In genomic region chr13:119789851-119790717, GRCm38 (mm10) we compare ENCODE assay signal across 8 mouse cellular contexts. TPM values are rescaled to one million over a fixed set of nuclear protein-coding genes. Genes with fewer than 3 reads are reported as not detected.
DNase-seq lines count a peak whose midpoint lies in the region; ATAC-seq and TF ChIP-seq lines count a peak whose summit lies in the region.

No protein-coding gene starts in this region.

- peak overlapping the region; percentile 89 for H3K9ac ChIP-seq in midbrain, embryonic 11.5 days (ENCODE audit: low read length)

- TF ChIP-seq POLR2A in spleen, adult 2 months (IDR thresholded peaks at IDR 0.05; ENCODE audit: low read depth, low read length), result no peak

- no peaks in the 10 kb centered on the region for H3K9me3 ChIP-seq in embryonic facial prominence, embryonic 10.5 days
- H3K9me3 ChIP-seq in limb, embryonic 10.5 days (replicated peaks), result no peaks in the 10 kb centered on the region
- no peaks in the 10 kb centered on the region for H3K9me3 ChIP-seq in midbrain, embryonic 11.5 days (ENCODE audit: control insufficient read depth, low read length)

- peak overlapping the region; percentile 46 for H3K4me2 ChIP-seq in midbrain, embryonic 11.5 days

- TF ChIP-seq CTCF in spleen, adult 2 months (IDR thresholded peaks at IDR 0.05; ENCODE audit: extremely low read depth, insufficient read depth, insufficient read length, insufficient replicate concordance), result no peak

- H3K27me3 ChIP-seq in embryonic facial prominence, embryonic 10.5 days (replicated peaks; ENCODE audit: low read depth, poor library complexity, severe bottlenecking), result no peaks in the 10 kb centered on the region
- no peaks in the 10 kb centered on the region for H3K27me3 ChIP-seq in limb, embryonic 10.5 days (ENCODE audit: low read depth, poor library complexity, severe bottlenecking)
- no peaks in the 10 kb centered on the region for H3K27me3 ChIP-seq in midbrain, embryonic 11.5 days (ENCODE audit: control insufficient read depth, insufficient read depth, low read length)
- no peaks in the 10 kb centered on the region for H3K27me3 ChIP-seq in spleen, adult 2 months (ENCODE audit: control insufficient read depth, insufficient read depth, low read length)

- ATAC-seq in granulocyte monocyte progenitor cell, adult 5-6 weeks (replicated peaks; ENCODE audit: poor library complexity, severe bottlenecking), result peak; percentile 40
- peak; percentile 75 for ATAC-seq in midbrain, embryonic 11.5 days (ENCODE audit: low FRiP score)

- DNase-seq in 3134 (ENCODE audit: extremely low read depth, insufficient read length, low spot score), result peak; percentile 68
- DNase-seq in adrenal gland, postnatal 14 days, result peak; percentile 80
- peak; percentile 49 for DNase-seq in embryonic facial prominence, embryonic 10.5 days (ENCODE audit: low spot score)
- peak; percentile 28 for DNase-seq in kidney, adult 11 months
- DNase-seq in limb, embryonic 10.5 days (ENCODE audit: low spot score), result peak; percentile 51
- peak; percentile 95 for DNase-seq in midbrain, embryonic 11.5 days (ENCODE audit: low spot score, missing footprints)
- peak in 1 of 2 experiments; percentile 12 for DNase-seq in spleen, adult 2 months (ENCODE audit: low read depth in 1 of 2, low spot score in 2 of 2)

- WGBS in embryonic facial prominence, embryonic 10.5 days, result 1% methylated on average over 66 of the region's 66 CpGs
- 2% methylated on average over 47 of the region's 66 CpGs for WGBS in limb, embryonic 10.5 days
- WGBS in midbrain, embryonic 11.5 days, result 2% methylated on average over 44 of the region's 66 CpGs
- WGBS in spleen, adult 2 months, result under 1% methylated on average over 57 of the region's 66 CpGs

- peak overlapping the region; percentile 90 for H3K4me3 ChIP-seq in embryonic facial prominence, embryonic 10.5 days
- peak overlapping the region; percentile 86 for H3K4me3 ChIP-seq in limb, embryonic 10.5 days
- peak overlapping the region; percentile 85 for H3K4me3 ChIP-seq in midbrain, embryonic 11.5 days (ENCODE audit: low read depth, low read length)
- peak overlapping the region; percentile 75 for H3K4me3 ChIP-seq in spleen, adult 2 months (ENCODE audit: extremely low read depth, insufficient read depth, insufficient read length)

- H3K36me3 ChIP-seq in embryonic facial prominence, embryonic 10.5 days (replicated peaks), result peaks cover 43% of the 10 kb centered on the region
- peaks cover 39% of the 10 kb centered on the region for H3K36me3 ChIP-seq in limb, embryonic 10.5 days
- H3K36me3 ChIP-seq in midbrain, embryonic 11.5 days (ENCODE audit: control insufficient read depth, insufficient read depth, low read length), result peaks cover 9% of the 10 kb centered on the region
- peaks cover 9% of the 10 kb centered on the region; the same call in 1 of the 2 replicates for H3K36me3 ChIP-seq in spleen, adult 2 months (ENCODE audit: control insufficient read depth, insufficient read depth, low read length)

- H3K27ac ChIP-seq in embryonic facial prominence, embryonic 10.5 days (replicated peaks), result peak overlapping the region; percentile 97
- H3K27ac ChIP-seq in limb, embryonic 10.5 days, result peak overlapping the region; percentile 98
- H3K27ac ChIP-seq in midbrain, embryonic 11.5 days (ENCODE audit: low read depth, low read length), result peak overlapping the region; percentile 89
- H3K27ac ChIP-seq in spleen, adult 2 months (ENCODE audit: insufficient read depth, low read length), result peak overlapping the region; percentile 89

- peaks cover 13% of the 10 kb centered on the region for H3K4me1 ChIP-seq in embryonic facial prominence, embryonic 10.5 days
- peaks cover 14% of the 10 kb centered on the region for H3K4me1 ChIP-seq in limb, embryonic 10.5 days
- peaks cover 15% of the 10 kb centered on the region for H3K4me1 ChIP-seq in midbrain, embryonic 11.5 days (ENCODE audit: control insufficient read depth, insufficient read depth, low read length)
- H3K4me1 ChIP-seq in spleen, adult 2 months (ENCODE audit: control insufficient read depth, insufficient read depth, insufficient read length), result peaks cover 5% of the 10 kb centered on the region; the same call in 1 of the 2 replicates

RNA-seq across cellular contexts. Expression of gene Zfp131, which starts 0.6 kb away (rescaled TPM):
- total RNA-seq in adrenal gland, postnatal 14 days (2021), result 39.4 and 39.8 TPM in 2 replicates
- 40.8 and 45.1 TPM in 2 replicates for polyA plus RNA-seq in embryonic facial prominence, embryonic 10.5 days (2016; fragmentation: Nextera tagmentation; extraction: Ambion mirVana)
- total RNA-seq in granulocyte monocyte progenitor cell, adult 5-6 weeks (2014; fragmentation: Nextera tagmentation), result 49.3 and 60.3 TPM in 2 replicates
- total RNA-seq in granulocyte monocyte progenitor cell, adult 5-6 weeks (2017), result 64.4 and 64.8 TPM in 2 replicates
- 41.6 and 45.1 TPM in 2 replicates for polyA plus RNA-seq in limb, embryonic 10.5 days (2016; fragmentation: Nextera tagmentation; extraction: Ambion mirVana)
- 44.2 and 49.4 TPM in 2 replicates for polyA plus RNA-seq in midbrain, embryonic 11.5 days (2014; fragmentation: Nextera tagmentation; extraction: Ambion mirVana)
- 6.1 and 8.2 TPM in 2 replicates for polyA plus RNA-seq in spleen, adult 2 months (2012; rRNA removed)

RNA-seq across cellular contexts. Expression of gene Nim1k, which starts 34.4 kb away (rescaled TPM):
- total RNA-seq in adrenal gland, postnatal 14 days (2021), result 2.9 and 3.0 TPM in 2 replicates
- polyA plus RNA-seq in embryonic facial prominence, embryonic 10.5 days (2016; fragmentation: Nextera tagmentation; extraction: Ambion mirVana), result 1.2 and 1.7 TPM in 2 replicates
- total RNA-seq in granulocyte monocyte progenitor cell, adult 5-6 weeks (2014; fragmentation: Nextera tagmentation), result 0.30 and 0.83 TPM in 2 replicates
- 0.26 and 0.88 TPM in 2 replicates for total RNA-seq in granulocyte monocyte progenitor cell, adult 5-6 weeks (2017)
- 1.6 and 1.7 TPM in 2 replicates for polyA plus RNA-seq in limb, embryonic 10.5 days (2016; fragmentation: Nextera tagmentation; extraction: Ambion mirVana)
- 1.9 and 2.4 TPM in 2 replicates for polyA plus RNA-seq in midbrain, embryonic 11.5 days (2014; fragmentation: Nextera tagmentation; extraction: Ambion mirVana)
- 0.06 and 0.11 TPM in 2 replicates for polyA plus RNA-seq in spleen, adult 2 months (2012; rRNA removed)

RNA-seq across cellular contexts. Expression of gene AF067063, which starts 39.9 kb away (rescaled TPM):
- total RNA-seq in adrenal gland, postnatal 14 days (2021), result not detected in 2 replicates
- not detected in 2 replicates for polyA plus RNA-seq in embryonic facial prominence, embryonic 10.5 days (2016; fragmentation: Nextera tagmentation; extraction: Ambion mirVana)
- not detected in 2 replicates for total RNA-seq in granulocyte monocyte progenitor cell, adult 5-6 weeks (2014; fragmentation: Nextera tagmentation)
- total RNA-seq in granulocyte monocyte progenitor cell, adult 5-6 weeks (2017), result not detected in 2 replicates
- polyA plus RNA-seq in limb, embryonic 10.5 days (2016; fragmentation: Nextera tagmentation; extraction: Ambion mirVana), result not detected in 2 replicates
- polyA plus RNA-seq in midbrain, embryonic 11.5 days (2014; fragmentation: Nextera tagmentation; extraction: Ambion mirVana), result not detected in 2 replicates
- not detected in 2 replicates for polyA plus RNA-seq in spleen, adult 2 months (2012; rRNA removed)

RNA-seq across cellular contexts. Expression of gene D13Ertd608e, which starts 45.7 kb away (rescaled TPM):
- not detected in 2 replicates for total RNA-seq in adrenal gland, postnatal 14 days (2021)
- not detected in 2 replicates for polyA plus RNA-seq in embryonic facial prominence, embryonic 10.5 days (2016; fragmentation: Nextera tagmentation; extraction: Ambion mirVana)
- not detected in 2 replicates for total RNA-seq in granulocyte monocyte progenitor cell, adult 5-6 weeks (2014; fragmentation: Nextera tagmentation)
- not detected in 2 replicates for total RNA-seq in granulocyte monocyte progenitor cell, adult 5-6 weeks (2017)
- not detected in 2 replicates for polyA plus RNA-seq in limb, embryonic 10.5 days (2016; fragmentation: Nextera tagmentation; extraction: Ambion mirVana)
- not detected in 2 replicates for polyA plus RNA-seq in midbrain, embryonic 11.5 days (2014; fragmentation: Nextera tagmentation; extraction: Ambion mirVana)
- 0.21 and 1.0 TPM in 2 replicates for polyA plus RNA-seq in spleen, adult 2 months (2012; rRNA removed)
